Mouse (Mus musculus): ENCODE measurements at regions not wholly inside any gene's neighbourhood (a gene's known extent, or its start where the extent isn't known, plus 50 kb on each side); places are given as distances from the start of the nearest gene placed in this dataset.

DNA sequence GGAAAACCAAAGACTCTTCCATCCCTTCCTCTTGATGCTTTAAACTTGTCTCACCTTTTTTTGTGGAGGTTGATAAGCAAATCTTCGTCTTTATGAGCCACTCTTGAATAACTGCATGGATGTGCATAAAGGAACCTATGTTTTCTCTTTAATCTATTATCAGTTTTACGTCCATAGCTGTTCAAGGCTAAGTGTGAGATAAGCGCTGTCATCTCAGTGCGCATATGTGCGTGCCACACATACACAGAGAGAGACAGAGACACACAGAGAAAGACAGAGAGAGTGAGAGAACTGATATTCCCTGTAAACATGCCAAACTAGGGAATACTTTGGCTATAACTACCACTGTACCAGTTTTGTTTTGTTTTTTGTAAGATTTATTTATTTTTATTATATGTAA, 273.0 kb downstream of the Cd83 start:
- no peak overlapping the region for H3K4me2 ChIP-seq (ENCODE audit: low read depth, low read length)
- no peak overlapping the region for H3K9ac ChIP-seq (replicated peaks)
- H3K4me3 ChIP-seq (ENCODE audit: low read depth, low read length) = no peak overlapping the region
- peaks cover 10% of the 10 kb centered on the region for H3K4me1 ChIP-seq (ENCODE audit: insufficient read depth)
- no peaks in the 10 kb centered on the region for H3K27me3 ChIP-seq (ENCODE audit: insufficient read depth, low read length)
- no peak overlapping the region for H3K27ac ChIP-seq (ENCODE audit: low read depth)
- DNase-seq (no peak), ATAC-seq (no peak)
- 73% methylated on average over 5 of the region's 5 CpGs for WGBS (ENCODE audit: insufficient replicate concordance)
- TF ChIP-seq EP300 (IDR thresholded peaks at IDR 0.05; ENCODE audit: low read depth) (no peak), CTCF (IDR thresholded peaks at IDR 0.05; ENCODE audit: low read depth) (no peak)
- H3K36me3 ChIP-seq (replicated peaks; ENCODE audit: insufficient read depth, low read length) = no peaks in the 10 kb centered on the region
- H3K9me3 ChIP-seq (ENCODE audit: low read length) = no peaks in the 10 kb centered on the region

DNA sequence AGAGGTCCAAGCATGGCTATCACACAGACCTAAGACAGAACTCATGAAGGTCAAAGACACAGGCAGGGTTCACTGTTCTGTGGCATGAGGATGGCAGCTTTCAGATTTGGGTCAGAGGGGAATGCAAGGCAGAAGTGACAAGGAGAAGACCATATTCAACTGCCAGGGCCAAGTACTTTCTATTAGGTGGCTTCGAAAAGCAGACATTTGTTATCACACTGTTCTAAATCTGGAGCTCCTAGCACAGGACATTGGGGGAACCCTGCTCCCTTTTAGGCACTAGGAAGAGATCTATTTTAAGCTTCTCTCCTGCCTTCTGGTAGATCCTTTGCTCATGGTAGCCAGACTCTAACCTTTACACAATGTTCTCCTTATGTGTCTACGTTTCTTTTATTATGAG, 273.7 kb downstream of the Cd83 start:
- DNase-seq = no peak
- no peaks in the 10 kb centered on the region for H3K27me3 ChIP-seq (ENCODE audit: insufficient read depth, low read length)
- 76% methylated on average over 2 of the region's 2 CpGs for WGBS (ENCODE audit: insufficient replicate concordance)
- no peak overlapping the region for H3K4me2 ChIP-seq (ENCODE audit: low read depth, low read length)
- no peak for ATAC-seq
- no peak overlapping the region for H3K9ac ChIP-seq (replicated peaks)
- H3K9me3 ChIP-seq (ENCODE audit: low read length) = no peaks in the 10 kb centered on the region
- H3K4me1 ChIP-seq (ENCODE audit: insufficient read depth) = peaks cover 14% of the 10 kb centered on the region
- H3K36me3 ChIP-seq (replicated peaks; ENCODE audit: insufficient read depth, low read length) = no peaks in the 10 kb centered on the region
- TF ChIP-seq EP300 (IDR thresholded peaks at IDR 0.05; ENCODE audit: low read depth) = no peak
- no peak for TF ChIP-seq CTCF (IDR thresholded peaks at IDR 0.05; ENCODE audit: low read depth)
- no peak overlapping the region for H3K27ac ChIP-seq (ENCODE audit: low read depth)
- no peak overlapping the region for H3K4me3 ChIP-seq (ENCODE audit: low read depth, low read length)

DNA sequence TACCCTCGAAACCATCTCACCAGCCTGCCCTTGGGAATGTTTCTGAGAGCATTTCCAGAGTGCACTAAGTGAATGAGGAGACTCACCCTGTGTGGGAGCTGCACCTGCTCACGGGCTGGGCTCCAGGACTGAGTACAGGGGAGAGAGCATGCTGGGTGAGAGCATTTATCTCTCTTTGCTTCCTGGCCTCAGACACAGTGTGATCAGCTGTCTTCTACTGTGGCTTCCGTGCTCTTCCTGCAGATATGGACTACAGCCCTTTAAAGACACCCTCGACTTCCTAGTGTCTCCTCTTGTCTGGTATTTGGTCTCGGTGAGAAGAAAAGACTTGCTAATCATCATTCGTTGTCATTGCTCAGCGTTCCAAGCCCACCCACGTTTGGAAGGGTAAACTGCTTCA, 274.9 kb downstream of the Cd83 start:
- no peaks in the 10 kb centered on the region for H3K9me3 ChIP-seq (ENCODE audit: low read length)

DNA sequence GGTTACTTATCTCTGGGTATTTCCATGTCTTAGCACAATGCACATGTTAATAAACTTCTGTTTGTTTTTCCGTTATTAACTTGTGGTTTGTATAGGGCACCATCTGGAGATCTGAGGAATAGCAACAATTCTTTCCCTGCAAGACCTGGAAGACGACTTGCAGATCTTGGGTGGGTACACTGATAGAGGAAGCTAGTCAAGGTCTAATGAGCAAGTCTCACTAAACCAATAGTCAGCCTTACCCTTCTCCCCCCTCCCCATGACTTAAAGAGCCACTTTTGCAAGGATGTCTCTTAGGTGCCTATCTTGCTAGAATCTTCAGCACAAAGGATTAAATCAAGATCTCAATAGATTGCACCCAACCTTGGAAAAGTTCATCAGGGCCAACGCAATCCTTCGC, 276.7 kb downstream of the Cd83 start:
- WGBS (ENCODE audit: insufficient replicate concordance) = 70% methylated on average over 4 of the region's 4 CpGs
- no peak overlapping the region for H3K27ac ChIP-seq (ENCODE audit: low read depth)
- no peak overlapping the region for H3K9ac ChIP-seq (replicated peaks)
- ATAC-seq (no peak), DNase-seq (no peak)
- H3K4me2 ChIP-seq (ENCODE audit: low read depth, low read length) = no peak overlapping the region
- no peaks in the 10 kb centered on the region for H3K36me3 ChIP-seq (replicated peaks; ENCODE audit: insufficient read depth, low read length)
- no peaks in the 10 kb centered on the region for H3K9me3 ChIP-seq (ENCODE audit: low read length)
- peaks cover 39% of the 10 kb centered on the region for H3K4me1 ChIP-seq (ENCODE audit: insufficient read depth)
- TF ChIP-seq EP300 (IDR thresholded peaks at IDR 0.05; ENCODE audit: low read depth) (no peak), CTCF (IDR thresholded peaks at IDR 0.05; ENCODE audit: low read depth) (no peak)
- no peaks in the 10 kb centered on the region for H3K27me3 ChIP-seq (ENCODE audit: insufficient read depth, low read length)
- no peak overlapping the region for H3K4me3 ChIP-seq (ENCODE audit: low read depth, low read length)

More for the DNA sequence above, 274.9 kb downstream of the Cd83 start:
- H3K9ac ChIP-seq (replicated peaks) = no peak overlapping the region
- no peak overlapping the region for H3K27ac ChIP-seq (ENCODE audit: low read depth)
- no peaks in the 10 kb centered on the region for H3K36me3 ChIP-seq (replicated peaks; ENCODE audit: insufficient read depth, low read length)
- peaks cover 23% of the 10 kb centered on the region for H3K4me1 ChIP-seq (ENCODE audit: insufficient read depth)
- H3K4me3 ChIP-seq (ENCODE audit: low read depth, low read length) = no peak overlapping the region
- ATAC-seq (no peak), DNase-seq (no peak)
- TF ChIP-seq EP300 (IDR thresholded peaks at IDR 0.05; ENCODE audit: low read depth) (no peak), CTCF (IDR thresholded peaks at IDR 0.05; ENCODE audit: low read depth) (no peak)
- H3K4me2 ChIP-seq (ENCODE audit: low read depth, low read length) = no peak overlapping the region
- 23% methylated on average over 8 of the region's 8 CpGs for WGBS (ENCODE audit: insufficient replicate concordance)
- no peaks in the 10 kb centered on the region for H3K27me3 ChIP-seq (ENCODE audit: insufficient read depth, low read length)

DNA sequence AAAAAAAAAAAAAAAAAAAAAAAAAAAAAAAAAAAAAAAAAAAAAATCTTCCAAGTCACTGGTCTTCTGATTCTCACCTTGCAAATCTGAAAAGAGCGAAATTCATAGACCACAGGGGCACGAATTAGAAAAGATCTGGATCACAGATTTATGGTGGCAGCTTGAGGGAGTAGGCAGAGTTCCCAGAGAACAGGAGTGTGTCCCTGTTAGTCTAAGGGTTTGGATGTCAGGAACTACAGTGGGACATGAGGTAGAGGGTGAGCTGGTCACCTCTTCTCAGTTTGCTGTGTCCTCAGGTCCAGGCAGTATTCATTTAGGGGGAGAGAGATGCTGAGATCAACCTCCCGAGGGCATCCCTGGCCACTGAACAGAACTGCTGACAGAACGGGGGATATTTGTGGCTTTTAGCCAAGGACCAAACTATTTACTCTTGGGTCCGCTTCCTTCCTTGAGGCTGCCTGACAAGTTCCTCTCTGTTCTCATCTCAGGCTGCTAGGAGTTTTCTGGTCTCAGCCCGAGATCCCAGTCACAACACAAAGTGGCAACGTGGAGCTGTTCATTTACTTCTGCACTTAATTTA, 277.2 kb downstream of the Cd83 start:
- no peak overlapping the region for H3K4me2 ChIP-seq (ENCODE audit: low read depth, low read length)
- H3K27ac ChIP-seq (ENCODE audit: low read depth) = no peak overlapping the region
- no peaks in the 10 kb centered on the region for H3K36me3 ChIP-seq (replicated peaks; ENCODE audit: insufficient read depth, low read length)
- no peak for TF ChIP-seq CTCF (IDR thresholded peaks at IDR 0.05; ENCODE audit: low read depth)
- no peak for TF ChIP-seq EP300 (IDR thresholded peaks at IDR 0.05; ENCODE audit: low read depth)
- H3K9me3 ChIP-seq (ENCODE audit: low read length) = no peaks in the 10 kb centered on the region
- no peaks in the 10 kb centered on the region for H3K27me3 ChIP-seq (ENCODE audit: insufficient read depth, low read length)
- 33% methylated on average over 7 of the region's 7 CpGs for WGBS (ENCODE audit: insufficient replicate concordance)
- peaks cover 43% of the 10 kb centered on the region for H3K4me1 ChIP-seq (ENCODE audit: insufficient read depth)
- DNase-seq (no peak), ATAC-seq (no peak)
- H3K4me3 ChIP-seq (ENCODE audit: low read depth, low read length) = no peak overlapping the region
- no peak overlapping the region for H3K9ac ChIP-seq (replicated peaks)

DNA sequence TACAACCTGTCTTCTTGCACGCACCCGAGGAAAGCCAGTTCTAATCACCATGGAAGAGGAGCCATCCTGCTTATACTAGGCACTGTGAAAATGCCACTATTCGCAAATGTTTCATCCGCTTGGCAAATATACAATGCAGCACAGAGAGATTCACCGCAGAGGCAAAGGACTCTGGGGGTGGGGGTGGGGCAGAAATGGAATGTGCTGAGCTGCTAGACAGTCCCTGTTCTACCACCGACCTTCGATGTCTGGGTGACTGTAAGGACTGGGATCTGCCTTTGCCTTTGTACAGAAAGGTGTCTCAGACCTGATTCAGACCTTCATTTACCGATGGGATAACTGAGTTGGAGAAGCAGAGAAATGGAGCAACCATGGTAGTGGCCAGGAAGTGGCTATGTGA, 278.7 kb downstream of the Cd83 start:
- no peak overlapping the region for H3K4me3 ChIP-seq (ENCODE audit: low read depth, low read length)
- no peaks in the 10 kb centered on the region for H3K27me3 ChIP-seq (ENCODE audit: insufficient read depth, low read length)
- no peak overlapping the region for H3K9ac ChIP-seq (replicated peaks)
- no peaks in the 10 kb centered on the region for H3K36me3 ChIP-seq (replicated peaks; ENCODE audit: insufficient read depth, low read length)
- ATAC-seq = no peak
- no peak for TF ChIP-seq CTCF (IDR thresholded peaks at IDR 0.05; ENCODE audit: low read depth)
- TF ChIP-seq EP300 (IDR thresholded peaks at IDR 0.05; ENCODE audit: low read depth) = no peak
- H3K4me1 ChIP-seq (ENCODE audit: insufficient read depth) = peaks cover 50% of the 10 kb centered on the region
- WGBS (ENCODE audit: insufficient replicate concordance) = 67% methylated on average over 8 of the region's 8 CpGs
- H3K27ac ChIP-seq (ENCODE audit: low read depth) = no peak overlapping the region
- no peaks in the 10 kb centered on the region for H3K9me3 ChIP-seq (ENCODE audit: low read length)
- peak; percentile 34 for DNase-seq
- no peak overlapping the region for H3K4me2 ChIP-seq (ENCODE audit: low read depth, low read length)

DNA sequence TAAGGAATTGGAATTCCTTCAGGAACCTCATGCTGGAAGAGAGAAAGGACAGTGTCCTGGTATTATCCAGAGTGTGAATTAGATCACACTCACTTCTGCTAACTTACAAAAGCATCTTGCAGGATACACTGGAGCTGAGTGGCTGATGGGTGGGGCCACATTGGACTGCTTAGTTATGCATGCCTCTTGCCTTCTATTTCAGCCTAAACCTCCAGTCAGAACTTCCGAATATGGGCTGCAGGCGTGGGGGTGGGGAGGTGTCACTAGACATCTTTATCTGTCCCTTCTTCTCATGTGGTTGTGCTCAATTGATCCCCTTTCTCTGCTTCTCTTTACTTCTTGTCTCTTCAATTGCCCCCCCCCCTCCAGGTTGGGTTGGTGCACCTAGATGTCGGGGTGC, 279.5 kb downstream of the Cd83 start:
- no peak for TF ChIP-seq EP300 (IDR thresholded peaks at IDR 0.05; ENCODE audit: low read depth)
- no peak for TF ChIP-seq CTCF (IDR thresholded peaks at IDR 0.05; ENCODE audit: low read depth)
- no peak overlapping the region for H3K4me3 ChIP-seq (ENCODE audit: low read depth, low read length)
- H3K27ac ChIP-seq (ENCODE audit: low read depth) = no peak overlapping the region
- ATAC-seq (no peak), DNase-seq (no peak)
- H3K4me2 ChIP-seq (ENCODE audit: low read depth, low read length) = no peak overlapping the region
- no peak overlapping the region for H3K9ac ChIP-seq (replicated peaks)
- no peaks in the 10 kb centered on the region for H3K36me3 ChIP-seq (replicated peaks; ENCODE audit: insufficient read depth, low read length)
- H3K27me3 ChIP-seq (ENCODE audit: insufficient read depth, low read length) = no peaks in the 10 kb centered on the region
- peaks cover 50% of the 10 kb centered on the region for H3K4me1 ChIP-seq (ENCODE audit: insufficient read depth)
- WGBS (ENCODE audit: insufficient replicate concordance) = 69% methylated on average over 3 of the region's 3 CpGs
- H3K9me3 ChIP-seq (ENCODE audit: low read length) = no peaks in the 10 kb centered on the region
